Mouse (Mus musculus) megakaryocyte progenitor cell, adult 5-6 weeks (primary cell): ENCODE data around the gene Zfp712. TPM values are rescaled to one million over a fixed set of nuclear protein-coding genes. Genes with fewer than 3 reads are reported as not detected.

Source experiments
- ATAC-seq: replicated peaks from 2 replicates; pipeline ENCODE4 v1.8.0; 2016; ENCODE audit warnings: mild to moderate bottlenecking, moderate TSS enrichment, inconsistent platforms; ENCODE audit not compliant: poor library complexity
- total RNA-seq, 2 experiments: library from RNA; stranded (forward) in 1 of 2; stranded (reverse) in 1 of 2; fragments of 157-497, 149-512 nt in 1 of 2; fragments of 200-1000 nt in 1 of 2; gene quantifications; 2 replicates each; pipeline versions ENCODE4 v1.2.3 to v1.2.4; 2015 to 2017

Gene Zfp712
- total RNA-seq (2015) (4.6 and 6.0 TPM in 2 replicates), total RNA-seq (2017) (4.1 and 5.3 TPM in 2 replicates)

- ATAC-seq = peak; percentile 95
Observed at GRCm38 (mm10) chr13:67060786-67061358, at the start of gene Zfp712. Zfp712 (minus strand) TSS chr13:67061170.

- peak; percentile 75 for ATAC-seq
Observed at GRCm38 (mm10) chr13:67108821-67109206, 47.8 kb upstream of the Zfp712 start.

- peak; percentile 94 for ATAC-seq
Observed at GRCm38 (mm10) chr13:67108194-67108820, 47.3 kb upstream of the Zfp712 start, which contains the start of gene Gm28557. Gm28557 (minus strand) TSS chr13:67108604.

- ATAC-seq = no peak
Observed at GRCm38 (mm10) chr13:67107681-67108080, 46.7 kb upstream of the Zfp712 start.

- ATAC-seq = no peak
Observed at GRCm38 (mm10) chr13:67097876-67098275, 36.9 kb upstream of the Zfp712 start, which contains the start of gene Zfp708. Zfp708 (minus strand) TSS chr13:67097976.

GRCm38 (mm10) chr13:67090154-67090553 lies 29.2 kb upstream of the Zfp712 start:
- ATAC-seq = no peak

GRCm38 (mm10) chr13:67081946-67082345 lies 21.0 kb upstream of the Zfp712 start:
- ATAC-seq = no peak

- peak; percentile 89 for ATAC-seq
Observed at GRCm38 (mm10) chr13:67081142-67081713, 20.3 kb upstream of the Zfp712 start.

GRCm38 (mm10) chr13:67077244-67077643 lies 16.3 kb upstream of the Zfp712 start:
- ATAC-seq = no peak

GRCm38 (mm10) chr13:67072786-67073185 lies 11.8 kb upstream of the Zfp712 start:
- no peak for ATAC-seq

GRCm38 (mm10) chr13:67065386-67065785 lies 4.4 kb upstream of the Zfp712 start:
- ATAC-seq = no peak

- ATAC-seq = no peak
Observed at GRCm38 (mm10) chr13:67062427-67062826, 1.5 kb upstream of the Zfp712 start.

- peak; percentile 21 for ATAC-seq
Observed at GRCm38 (mm10) chr13:67060161-67060785, 697 bp downstream of the Zfp712 start.

Other genes with a start within 250 kb of the Zfp712 start
- gene Gm10767, start 156.3 kb downstream of the Zfp712 start, total RNA-seq (2015) = 1.3 and 1.4 TPM in 2 replicates
- 0.25 and 0.27 TPM in 2 replicates for gene Gm10767, start 156.3 kb downstream of the Zfp712 start, total RNA-seq (2017)
- gene Zfp708, start 36.8 kb upstream of the Zfp712 start, total RNA-seq (2015) = 5.6 and 6.9 TPM in 2 replicates
- gene Zfp708, start 36.8 kb upstream of the Zfp712 start, total RNA-seq (2017) = 1.0 and 4.0 TPM in 2 replicates
- 2.1 and 3.0 TPM in 2 replicates for gene Gm28557, start 47.4 kb upstream of the Zfp712 start, total RNA-seq (2015)
- 3.9 and 4.6 TPM in 2 replicates for gene Gm28557, start 47.4 kb upstream of the Zfp712 start, total RNA-seq (2017)
- gene Rslcan18, start 55.1 kb upstream of the Zfp712 start, total RNA-seq (2015) = 1.3 and 1.6 TPM in 2 replicates
- 0.20 TPM in 1 of 2 replicates, not detected in the other for gene Rslcan18, start 55.1 kb upstream of the Zfp712 start, total RNA-seq (2017)
- 4.1 and 4.7 TPM in 2 replicates for gene Zfp759, start 60.5 kb upstream of the Zfp712 start, total RNA-seq (2015)
- gene Zfp759, start 60.5 kb upstream of the Zfp712 start, total RNA-seq (2017) = 4.3 and 8.5 TPM in 2 replicates
- gene Rsl1, start 112.0 kb upstream of the Zfp712 start, total RNA-seq (2015) = 6.4 and 8.3 TPM in 2 replicates
- 4.9 and 7.2 TPM in 2 replicates for gene Rsl1, start 112.0 kb upstream of the Zfp712 start, total RNA-seq (2017)
- gene Zfp455, start 133.3 kb upstream of the Zfp712 start, total RNA-seq (2015) = 2.2 and 4.7 TPM in 2 replicates
- gene Zfp455, start 133.3 kb upstream of the Zfp712 start, total RNA-seq (2017) = 0.58 and 3.6 TPM in 2 replicates
- gene Zfp458, start 217.3 kb upstream of the Zfp712 start, total RNA-seq (2015) = 8.0 and 8.1 TPM in 2 replicates
- 5.7 and 6.4 TPM in 2 replicates for gene Zfp458, start 217.3 kb upstream of the Zfp712 start, total RNA-seq (2017)
- 0.24 and 0.81 TPM in 2 replicates for gene Zfp457, start 245.3 kb upstream of the Zfp712 start, total RNA-seq (2015)
- gene Zfp457, start 245.3 kb upstream of the Zfp712 start, total RNA-seq (2017) = 1.6 TPM in 1 of 2 replicates, not detected in the other